ENCODE assay signal across 8 mouse cellular contexts in genomic region chr1:42703851-42704613, GRCm38 (mm10). TPM values are rescaled to one million over a fixed set of nuclear protein-coding genes. Genes with fewer than 3 reads are reported as not detected.
A peak's percentile ranks its signal among the peaks of the same experiment; 100 is the strongest.
DNase-seq lines count a peak whose midpoint lies in the region; ATAC-seq and TF ChIP-seq lines count a peak whose summit lies in the region.
"Had no signal": no experiment of that assay in that cellular context is flagged by ENCODE, and none has a peak within 500 bp of the region (broad histone marks: within the 10 kb centered on the region; RNA-seq: fewer than 3 reads in every experiment).

No protein-coding gene starts in this region.

- no peak overlapping the region for H3K27ac ChIP-seq in limb, embryonic 13.5 days
- no peak overlapping the region for H3K27ac ChIP-seq in liver, postnatal 0 days (ENCODE audit: low read depth)

- TF ChIP-seq EP300 in liver, postnatal 0 days (IDR thresholded peaks at IDR 0.05; ENCODE audit: low read depth): no peak

- peak; percentile 44 for ATAC-seq in granulocyte monocyte progenitor cell, adult 5-6 weeks (replicated peaks; ENCODE audit: poor library complexity, severe bottlenecking)
- ATAC-seq in limb, embryonic 13.5 days (ENCODE audit: low FRiP score, low read depth): peak; percentile 41; the same call in 1 of the 2 replicates
- no peak for ATAC-seq in liver, postnatal 0 days
- ATAC-seq in megakaryocyte progenitor cell, adult 5-6 weeks (replicated peaks; ENCODE audit: poor library complexity): no peak

- H3K27me3 ChIP-seq in limb, embryonic 13.5 days: peaks cover 92% of the 10 kb centered on the region
- H3K27me3 ChIP-seq in liver, postnatal 0 days (ENCODE audit: insufficient read depth, low read length): peaks cover 94% of the 10 kb centered on the region

- TF ChIP-seq CTCF in brain, embryonic 14.5 days (IDR thresholded peaks at IDR 0.05; ENCODE audit: borderline replicate concordance, extremely low read depth, insufficient read depth, insufficient read length): no peak
- TF ChIP-seq CTCF in liver, postnatal 0 days (IDR thresholded peaks at IDR 0.05; ENCODE audit: low read depth): no peak

- no peak for TF ChIP-seq POLR2A in brain, embryonic 14.5 days (IDR thresholded peaks at IDR 0.05; ENCODE audit: borderline replicate concordance, extremely low read depth, insufficient read depth, insufficient read length, poor library complexity, severe bottlenecking)

- no peaks in the 10 kb centered on the region for H3K4me1 ChIP-seq in limb, embryonic 13.5 days
- no peaks in the 10 kb centered on the region for H3K4me1 ChIP-seq in liver, postnatal 0 days (ENCODE audit: insufficient read depth)

- H3K36me3 ChIP-seq in limb, embryonic 13.5 days: no peaks in the 10 kb centered on the region
- H3K36me3 ChIP-seq in liver, postnatal 0 days (replicated peaks; ENCODE audit: insufficient read depth, low read length): no peaks in the 10 kb centered on the region

- no peaks in the 10 kb centered on the region for H3K9me3 ChIP-seq in limb, embryonic 13.5 days
- no peaks in the 10 kb centered on the region for H3K9me3 ChIP-seq in liver, postnatal 0 days (ENCODE audit: low read length)

- whole genome bisulfite sequencing in limb, embryonic 13.5 days: 3% methylated on average over 26 of the region's 26 CpGs
- WGBS in liver, postnatal 0 days (ENCODE audit: insufficient replicate concordance): 3% methylated on average over 26 of the region's 26 CpGs

- DNase-seq in MN1 (ENCODE audit: low spot score): peak; percentile 26
- peak; percentile 95 for DNase-seq in brain, embryonic 14.5 days (ENCODE audit: low read depth)
- DNase-seq in liver, postnatal 0 days: no peak
- no peak for DNase-seq in adrenal gland, postnatal 25 days
- DNase-seq: lung, postnatal 36 days had no signal

- peak overlapping the region; percentile 11; the same call in 1 of the 2 replicates for H3K4me2 ChIP-seq in limb, embryonic 13.5 days (replicated peaks)
- no peak overlapping the region for H3K4me2 ChIP-seq in liver, postnatal 0 days (ENCODE audit: low read depth, low read length)

- no peak overlapping the region for H3K4me3 ChIP-seq in limb, embryonic 13.5 days
- no peak overlapping the region for H3K4me3 ChIP-seq in liver, postnatal 0 days (ENCODE audit: low read depth, low read length)

- no peak overlapping the region for H3K9ac ChIP-seq in limb, embryonic 13.5 days
- H3K9ac ChIP-seq in liver, postnatal 0 days (replicated peaks): no peak overlapping the region

RNA-seq across cellular contexts. Expression of gene Pou3f3, which starts 8.5 kb away (rescaled TPM):
- polyA plus RNA-seq in brain, embryonic 14.5 days (2012; rRNA removed): 58.3 and 64.7 TPM in 2 replicates
- total RNA-seq in granulocyte monocyte progenitor cell, adult 5-6 weeks (2014; fragmentation: Nextera tagmentation): not detected in 2 replicates
- total RNA-seq in granulocyte monocyte progenitor cell, adult 5-6 weeks (2017): not detected in 2 replicates
- 0.93 and 0.97 TPM in 2 replicates for polyA plus RNA-seq in limb, embryonic 13.5 days (2015; fragmentation: Nextera tagmentation; extraction: Ambion mirVana)
- polyA plus RNA-seq in liver, postnatal 0 days (2015; fragmentation: Nextera tagmentation; extraction: Ambion mirVana): not detected in 2 replicates
- total RNA-seq in megakaryocyte progenitor cell, adult 5-6 weeks (2015): not detected in 2 replicates
- not detected in 2 replicates for total RNA-seq in megakaryocyte progenitor cell, adult 5-6 weeks (2017)
- total RNA-seq in adrenal gland, postnatal 25 days (2021): 0.09 TPM in 1 of 2 replicates, not detected in the other

Comparison
In these comparisons a context has a peak if more than half of its experiments do, and no peak if none do; other contexts are left out.
1. DNase-seq: peak in MN1 (single experiment) and brain, embryonic 14.5 days (single experiment); none in liver, postnatal 0 days (single experiment) and adrenal gland, postnatal 25 days (single experiment).
2. ATAC-seq: peak in granulocyte monocyte progenitor cell, adult 5-6 weeks (single experiment) and limb, embryonic 13.5 days (single experiment); none in liver, postnatal 0 days (single experiment) and megakaryocyte progenitor cell, adult 5-6 weeks (single experiment).